ENCODE assay signal across 27 mouse cellular contexts in genomic region chr1:53829089-53829488, GRCm38 (mm10). TPM values are rescaled to one million over a fixed set of nuclear protein-coding genes. Genes with fewer than 3 reads are reported as not detected.
DNase-seq lines count a peak whose midpoint lies in the region; ATAC-seq and TF ChIP-seq lines count a peak whose summit lies in the region.
"Had no signal": no experiment of that assay in that cellular context is flagged by ENCODE, and none has a peak within 500 bp of the region (broad histone marks: within the 10 kb centered on the region; RNA-seq: fewer than 3 reads in every experiment).

No protein-coding gene starts in this region.

- H3K9me3 ChIP-seq in hindbrain, embryonic 11.5 days (ENCODE audit: control insufficient read depth, low read length): no peaks in the 10 kb centered on the region
- no peaks in the 10 kb centered on the region for H3K9me3 ChIP-seq in hindbrain, embryonic 12.5 days (replicated peaks)
- no peaks in the 10 kb centered on the region for H3K9me3 ChIP-seq in midbrain, postnatal 0 days (ENCODE audit: low read length)
- no peaks in the 10 kb centered on the region for H3K9me3 ChIP-seq in midbrain, embryonic 10.5 days (replicated peaks)
- H3K9me3 ChIP-seq in hindbrain, embryonic 16.5 days (ENCODE audit: control insufficient read depth, low read length): no peaks in the 10 kb centered on the region
- H3K9me3 ChIP-seq: forebrain, embryonic 15.5 days; heart, embryonic 12.5 days; kidney, embryonic 15.5 days; limb, embryonic 15.5 days; liver, embryonic 15.5 days; lung, embryonic 15.5 days; megakaryocyte, embryonic 14.5 days; neural tube, embryonic 12.5 days had no signal

- no peaks in the 10 kb centered on the region for H3K4me1 ChIP-seq in hindbrain, embryonic 11.5 days (replicated peaks; ENCODE audit: control insufficient read depth, insufficient read depth, low read length)
- H3K4me1 ChIP-seq in hindbrain, embryonic 12.5 days: peaks cover under 1% of the 10 kb centered on the region; the same call in 1 of the 2 replicates
- no peaks in the 10 kb centered on the region; the same call in 1 of the 2 replicates for H3K4me1 ChIP-seq in midbrain, postnatal 0 days (ENCODE audit: insufficient read depth, low read length)
- H3K4me1 ChIP-seq in midbrain, embryonic 10.5 days: peaks cover 4% of the 10 kb centered on the region
- H3K4me1 ChIP-seq in hindbrain, embryonic 16.5 days (ENCODE audit: control insufficient read depth, insufficient read depth, low read depth, low read length): peaks cover 3% of the 10 kb centered on the region
- H3K4me1 ChIP-seq: liver, embryonic 15.5 days; lung, embryonic 15.5 days had no signal

- H3K4me2 ChIP-seq in hindbrain, embryonic 11.5 days (replicated peaks; ENCODE audit: low read depth, low read length): no peak overlapping the region
- H3K4me2 ChIP-seq in hindbrain, embryonic 12.5 days (replicated peaks): no peak overlapping the region
- no peak overlapping the region for H3K4me2 ChIP-seq in midbrain, postnatal 0 days (ENCODE audit: low read depth, low read length, poor library complexity, severe bottlenecking)
- no peak overlapping the region for H3K4me2 ChIP-seq in hindbrain, embryonic 16.5 days (ENCODE audit: low read length)
- H3K4me2 ChIP-seq: forebrain, embryonic 15.5 days; heart, embryonic 12.5 days; kidney, embryonic 15.5 days; limb, embryonic 15.5 days; liver, embryonic 15.5 days; lung, embryonic 15.5 days; neural tube, embryonic 12.5 days had no signal

- no peaks in the 10 kb centered on the region for H3K27me3 ChIP-seq in hindbrain, embryonic 11.5 days (ENCODE audit: control insufficient read depth, insufficient read depth, low read length)
- no peaks in the 10 kb centered on the region for H3K27me3 ChIP-seq in hindbrain, embryonic 12.5 days
- no peaks in the 10 kb centered on the region for H3K27me3 ChIP-seq in midbrain, postnatal 0 days (ENCODE audit: insufficient read depth, low read length)
- peaks cover 14% of the 10 kb centered on the region; the same call in 1 of the 2 replicates for H3K27me3 ChIP-seq in midbrain, embryonic 10.5 days (ENCODE audit: low read depth, poor library complexity, severe bottlenecking)
- H3K27me3 ChIP-seq in hindbrain, embryonic 16.5 days (replicated peaks; ENCODE audit: control insufficient read depth, insufficient read depth, low read length): no peaks in the 10 kb centered on the region
- H3K27me3 ChIP-seq: forebrain, embryonic 15.5 days; heart, embryonic 12.5 days; kidney, embryonic 15.5 days; limb, embryonic 15.5 days; liver, embryonic 15.5 days; lung, embryonic 15.5 days; megakaryocyte, embryonic 14.5 days had no signal

- no peak overlapping the region for H3K27ac ChIP-seq in hindbrain, embryonic 11.5 days (ENCODE audit: low read depth, low read length)
- no peak overlapping the region for H3K27ac ChIP-seq in hindbrain, embryonic 12.5 days
- no peak overlapping the region for H3K27ac ChIP-seq in midbrain, postnatal 0 days (ENCODE audit: low read depth, low read length)
- H3K27ac ChIP-seq in midbrain, embryonic 10.5 days (replicated peaks): no peak overlapping the region
- no peak overlapping the region; the same call in 1 of the 2 replicates for H3K27ac ChIP-seq in hindbrain, embryonic 16.5 days (ENCODE audit: low read depth, low read length)
- H3K27ac ChIP-seq: forebrain, embryonic 15.5 days; kidney, embryonic 15.5 days; limb, embryonic 15.5 days; liver, embryonic 15.5 days; lung, embryonic 15.5 days; neural tube, embryonic 12.5 days had no signal

- TF ChIP-seq CTCF in midbrain, postnatal 0 days (IDR thresholded peaks at IDR 0.05): no peak

- no peak overlapping the region for H3K4me3 ChIP-seq in hindbrain, embryonic 11.5 days (ENCODE audit: low read depth, low read length)
- no peak overlapping the region for H3K4me3 ChIP-seq in hindbrain, embryonic 12.5 days
- H3K4me3 ChIP-seq in midbrain, postnatal 0 days (ENCODE audit: low read depth, low read length): no peak overlapping the region
- H3K4me3 ChIP-seq in midbrain, embryonic 10.5 days: no peak overlapping the region
- H3K4me3 ChIP-seq in hindbrain, embryonic 16.5 days (ENCODE audit: low read length): no peak overlapping the region
- H3K4me3 ChIP-seq: forebrain, embryonic 15.5 days; heart, embryonic 12.5 days; kidney, embryonic 15.5 days; limb, embryonic 15.5 days; liver, embryonic 15.5 days; lung, embryonic 15.5 days; megakaryocyte, embryonic 14.5 days; neural tube, embryonic 12.5 days had no signal

- no peak overlapping the region for H3K9ac ChIP-seq in hindbrain, embryonic 11.5 days (ENCODE audit: low read depth, low read length)
- no peak overlapping the region for H3K9ac ChIP-seq in hindbrain, embryonic 12.5 days
- H3K9ac ChIP-seq in midbrain, postnatal 0 days (replicated peaks; ENCODE audit: low read length, poor library complexity, severe bottlenecking): no peak overlapping the region
- no peak overlapping the region for H3K9ac ChIP-seq in hindbrain, embryonic 16.5 days (ENCODE audit: low read depth, low read length)
- H3K9ac ChIP-seq: forebrain, embryonic 15.5 days; heart, embryonic 12.5 days; kidney, embryonic 15.5 days; limb, embryonic 15.5 days; liver, embryonic 15.5 days; lung, embryonic 15.5 days; neural tube, embryonic 12.5 days had no signal

- no peaks in the 10 kb centered on the region for H3K36me3 ChIP-seq in hindbrain, embryonic 11.5 days (ENCODE audit: control insufficient read depth, insufficient read depth, low read length)
- peaks cover 10% of the 10 kb centered on the region; the same call in 1 of the 2 replicates for H3K36me3 ChIP-seq in hindbrain, embryonic 12.5 days
- H3K36me3 ChIP-seq in midbrain, postnatal 0 days (ENCODE audit: insufficient read depth, low read length): 0 out of 2 replicates have a peak, but pooled peaks cover 6% of the 10 kb centered on the region
- no peaks in the 10 kb centered on the region for H3K36me3 ChIP-seq in midbrain, embryonic 10.5 days
- H3K36me3 ChIP-seq in hindbrain, embryonic 16.5 days (ENCODE audit: control insufficient read depth, insufficient read depth, low read length): peaks cover 14% of the 10 kb centered on the region; the same call in 1 of the 2 replicates
- H3K36me3 ChIP-seq: kidney, embryonic 15.5 days; limb, embryonic 15.5 days; liver, embryonic 15.5 days; lung, embryonic 15.5 days had no signal

- peak; percentile 7 to 16 for DNase-seq in cerebellum, postnatal 25 days
- no peak for DNase-seq in cerebellum, adult 9-10 months
- DNase-seq in hindbrain, embryonic 11.5 days (ENCODE audit: low spot score): no peak
- peak; percentile 67 for DNase-seq in midbrain, postnatal 0 days (ENCODE audit: low spot score)
- no peak for DNase-seq in midbrain, embryonic 10.5 days (ENCODE audit: low spot score)
- DNase-seq in right cerebral cortex, postnatal 14 days: no peak
- DNase-seq: adrenal gland, postnatal 14 days; cerebellum, adult 11 months; heart, adult 11 months; heart, postnatal 10 days; kidney, postnatal 36 days; lung, postnatal 36 days; right cerebral cortex, adult 18-20 months; thymus, adult 18-20 months; thymus, postnatal 36 days had no signal

- ATAC-seq in hindbrain, embryonic 11.5 days (ENCODE audit: low FRiP score): 0 out of 2 replicates have a peak, but pooled peaks have one; percentile 22
- no peak for ATAC-seq in hindbrain, embryonic 12.5 days (ENCODE audit: low FRiP score)
- no peak for ATAC-seq in midbrain, postnatal 0 days (ENCODE audit: low FRiP score)
- peak; percentile 83 for ATAC-seq in hindbrain, embryonic 16.5 days
- ATAC-seq: CD4-positive, CD25-positive, alpha-beta regulatory T cell, adult 4 months; forebrain, embryonic 15.5 days; intestine, postnatal 0 days had no signal

- 84% methylated on average over 9 of the region's 9 CpGs for WGBS in hindbrain, embryonic 11.5 days
- 69% methylated on average over 9 of the region's 9 CpGs for WGBS in hindbrain, embryonic 12.5 days
- WGBS in midbrain, postnatal 0 days: 82% methylated on average over 9 of the region's 9 CpGs
- WGBS in midbrain, embryonic 10.5 days: 91% methylated on average over 9 of the region's 9 CpGs
- 58% methylated on average over 9 of the region's 9 CpGs for WGBS in hindbrain, embryonic 16.5 days

RNA-seq across cellular contexts. Expression of gene Stk17b, which starts 44.1 kb away (rescaled TPM):
- polyA plus RNA-seq in hindbrain, embryonic 11.5 days (2014; fragmentation: Nextera tagmentation; extraction: Ambion mirVana): 11.1 and 12.4 TPM in 2 replicates
- polyA plus RNA-seq in hindbrain, embryonic 12.5 days (2016; fragmentation: Nextera tagmentation; extraction: Ambion mirVana): 8.8 and 9.2 TPM in 2 replicates
- total RNA-seq in midbrain, postnatal 0 days (2014; rRNA removed): 3.7 and 5.3 TPM in 2 replicates
- polyA plus RNA-seq in midbrain, postnatal 0 days (2015; fragmentation: Nextera tagmentation; extraction: Ambion mirVana): 3.2 and 3.7 TPM in 2 replicates
- 8.3 and 9.6 TPM in 2 replicates for polyA plus RNA-seq in midbrain, embryonic 10.5 days (2016; fragmentation: Nextera tagmentation; extraction: Ambion mirVana)
- 4.9 and 6.2 TPM in 2 replicates for polyA plus RNA-seq in hindbrain, embryonic 16.5 days (2015; fragmentation: Nextera tagmentation; extraction: Ambion mirVana)

Comparison
In these comparisons a context has a peak if more than half of its experiments do, and no peak if none do; other contexts are left out.
1. DNase-seq: peak in cerebellum, postnatal 25 days (2 of 2) and midbrain, postnatal 0 days (single experiment); none in cerebellum, adult 9-10 months (single experiment), hindbrain, embryonic 11.5 days (single experiment), midbrain, embryonic 10.5 days (single experiment) and right cerebral cortex, postnatal 14 days (single experiment).
2. ATAC-seq: peak in hindbrain, embryonic 11.5 days (single experiment) and hindbrain, embryonic 16.5 days (single experiment); none in hindbrain, embryonic 12.5 days (single experiment) and midbrain, postnatal 0 days (single experiment).